Mouse (Mus musculus): ENCODE results near the gene Ampd1.

The Ampd1 gene

GRCm38 (mm10) chr3:103073771-103074170, at the start of gene Ampd1:
TSS of gene Ampd1 (plus strand) at chr3:103074014.
- DNase-seq: no peak

GRCm38 (mm10) chr3:103026174-103026573, 47.6 kb upstream of the Ampd1 start:
- DNase-seq: no peak

GRCm38 (mm10) chr3:103040285-103040684, 33.5 kb upstream of the Ampd1 start:
- no peak for DNase-seq

GRCm38 (mm10) chr3:103040861-103041379, 32.9 kb upstream of the Ampd1 start:
- DNase-seq: no peak

GRCm38 (mm10) chr3:103056016-103056595, 17.7 kb upstream of the Ampd1 start:
- no peak for DNase-seq

- no peak for DNase-seq
These were observed 16.1 kb upstream of the Ampd1 start for GRCm38 (mm10) chr3:103057752-103058151.

GRCm38 (mm10) chr3:103058207-103059157, 15.3 kb upstream of the Ampd1 start, which contains the start of gene Nras:
TSS of gene Nras (plus strand) at chr3:103058285.
- DNase-seq: peak; percentile 90

- DNase-seq: no peak
These were observed 6.9 kb upstream of the Ampd1 start for GRCm38 (mm10) chr3:103066927-103067326.

GRCm38 (mm10) chr3:103068971-103069370, 4.8 kb upstream of the Ampd1 start:
- DNase-seq: no peak

- no peak for DNase-seq
These were observed 2.1 kb downstream of the Ampd1 start for GRCm38 (mm10) chr3:103075871-103076270.

- DNase-seq: no peak
These were observed 2.7 kb downstream of the Ampd1 start for GRCm38 (mm10) chr3:103076476-103076875.

- no peak for DNase-seq
These were observed 5.5 kb downstream of the Ampd1 start for GRCm38 (mm10) chr3:103079301-103079700.

- no peak for DNase-seq
These were observed 7.2 kb downstream of the Ampd1 start for GRCm38 (mm10) chr3:103081051-103081450.

- peak; percentile 14 for DNase-seq
These were observed 8.1 kb downstream of the Ampd1 start for GRCm38 (mm10) chr3:103081861-103082453.

GRCm38 (mm10) chr3:103082761-103083160, 8.9 kb downstream of the Ampd1 start:
- DNase-seq: no peak

- no peak for DNase-seq
These were observed 12.2 kb downstream of the Ampd1 start for GRCm38 (mm10) chr3:103085986-103086385.

GRCm38 (mm10) chr3:103091753-103092152, 17.9 kb downstream of the Ampd1 start:
- DNase-seq: no peak

GRCm38 (mm10) chr3:103098662-103099061, 24.8 kb downstream of the Ampd1 start:
- no peak for DNase-seq

- DNase-seq: no peak
These were observed 25.9 kb downstream of the Ampd1 start for GRCm38 (mm10) chr3:103099667-103100066.

- DNase-seq: no peak
These were observed 26.9 kb downstream of the Ampd1 start for GRCm38 (mm10) chr3:103100735-103101134.

GRCm38 (mm10) chr3:103101194-103101593, 27.4 kb downstream of the Ampd1 start:
- no peak for DNase-seq

GRCm38 (mm10) chr3:103101909-103102308, 28.1 kb downstream of the Ampd1 start:
- no peak for DNase-seq

Measured in layer of hippocampus, adult 9-11 months (tissue).